Mouse (Mus musculus): ENCODE measurements at regions not wholly inside any gene's neighbourhood (a gene's known extent, or its start where the extent isn't known, plus 50 kb on each side); places are given as distances from the start of the nearest gene placed in this dataset.

DNA sequence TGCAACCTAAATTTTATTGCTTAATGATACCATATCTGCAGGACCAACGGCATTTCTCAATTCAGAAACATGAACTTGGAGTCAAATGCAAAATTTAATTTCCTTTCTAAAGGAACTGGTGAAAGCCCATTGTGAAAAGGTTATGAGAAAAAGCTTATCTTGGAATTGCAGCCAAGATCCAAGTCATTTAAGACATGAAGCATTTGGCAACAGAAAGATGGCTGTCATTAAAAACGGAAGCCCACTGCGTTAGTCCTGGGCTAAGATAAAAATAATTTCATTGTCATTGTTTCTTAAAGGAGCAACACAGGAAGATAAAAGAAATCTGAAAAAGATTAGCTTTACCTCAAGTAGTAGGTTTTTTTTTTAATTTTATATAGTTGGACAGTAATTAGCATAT is 99.2 kb upstream of the Col8a1 start:
- TF ChIP-seq POLR2A (IDR thresholded peaks at IDR 0.05; ENCODE audit: low read depth, low read length) (no peak), CTCF (IDR thresholded peaks at IDR 0.05; ENCODE audit: borderline replicate concordance, insufficient read depth, low read length) (no peak)

Measured in embryonic fibroblast, embryonic 13.5 days (primary cell).